Mouse (Mus musculus) left cerebral cortex, adult 11 months (tissue): Measurements from ENCODE around the gene Svs5.
"Not testable (repeated sequence)": the region's sequence is repeated elsewhere in the genome, so short reads cannot be mapped to it uniquely, and the experiment has no call there.

Experiments used
- DNase-seq: peaks from one replicate; pipeline ENCODE4 v3.0.0; 2022; ENCODE audit warnings: low spot score

The Svs5 gene

GRCm38 (mm10) chr2:164332440-164332839 is at the start of gene Svs5:
Gene Svs5 (plus strand): TSS chr2:164332740.
- not testable (repeated sequence) for DNase-seq

- DNase-seq, result not testable (repeated sequence)
Measured at GRCm38 (mm10) chr2:164288968-164289367, 43.6 kb upstream of the Svs5 start, which contains the start of gene Svs3a. Gene Svs3a (plus strand): TSS chr2:164289268.

- no peak for DNase-seq
Measured at GRCm38 (mm10) chr2:164312599-164312998, 19.9 kb upstream of the Svs5 start.

GRCm38 (mm10) chr2:164315460-164315859 is 17.1 kb upstream of the Svs5 start:
- not testable (repeated sequence) for DNase-seq

- DNase-seq, result not testable (repeated sequence)
Measured at GRCm38 (mm10) chr2:164316451-164316850, 16.1 kb upstream of the Svs5 start, which contains the start of gene Svs6. Gene Svs6 (plus strand): TSS chr2:164316751.

- no peak for DNase-seq
Measured at GRCm38 (mm10) chr2:164320983-164321382, 11.6 kb upstream of the Svs5 start.

- DNase-seq, result not testable (repeated sequence)
Measured at GRCm38 (mm10) chr2:164343732-164344131, 11.2 kb downstream of the Svs5 start.

GRCm38 (mm10) chr2:164347697-164348096 is 15.2 kb downstream of the Svs5 start:
- not testable (repeated sequence) for DNase-seq

GRCm38 (mm10) chr2:164348980-164349379 is 16.4 kb downstream of the Svs5 start:
- no peak for DNase-seq

- no peak for DNase-seq
Measured at GRCm38 (mm10) chr2:164352697-164353096, 20.2 kb downstream of the Svs5 start.

GRCm38 (mm10) chr2:164353356-164353755 is 20.8 kb downstream of the Svs5 start:
- no peak for DNase-seq

- DNase-seq, result no peak
Measured at GRCm38 (mm10) chr2:164356177-164356967, 23.8 kb downstream of the Svs5 start.

GRCm38 (mm10) chr2:164358373-164358772 is 25.8 kb downstream of the Svs5 start:
- DNase-seq, result no peak

- DNase-seq, result no peak
Measured at GRCm38 (mm10) chr2:164359031-164359430, 26.5 kb downstream of the Svs5 start.

GRCm38 (mm10) chr2:164359668-164360067 is 27.1 kb downstream of the Svs5 start:
- no peak for DNase-seq

- no peak for DNase-seq
Measured at GRCm38 (mm10) chr2:164360974-164361657, 28.6 kb downstream of the Svs5 start.

- no peak for DNase-seq
Measured at GRCm38 (mm10) chr2:164366947-164367346, 34.4 kb downstream of the Svs5 start.

GRCm38 (mm10) chr2:164368620-164369105 is 36.1 kb downstream of the Svs5 start:
- no peak for DNase-seq

- DNase-seq, result no peak
Measured at GRCm38 (mm10) chr2:164371371-164371770, 38.8 kb downstream of the Svs5 start.

- no peak for DNase-seq
Measured at GRCm38 (mm10) chr2:164372408-164373053, 40.0 kb downstream of the Svs5 start.

GRCm38 (mm10) chr2:164373187-164373586 is 40.6 kb downstream of the Svs5 start:
- no peak for DNase-seq
